Mouse (Mus musculus) embryonic facial prominence, embryonic 15.5 days (tissue): ENCODE data around the gene Trim9. TPM values are rescaled to one million over a fixed set of nuclear protein-coding genes. Genes with fewer than 3 reads are reported as not detected.
A peak's percentile ranks its signal among the peaks of the same experiment; 100 is the strongest.

Source experiments
- ATAC-seq: fragments of 200-750 bp; cut with Nextera tagmentation; 2 replicates; pipeline ENCODE4 v1.8.0; 2017; ENCODE audit warnings: low read depth, moderate TSS enrichment; ENCODE audit not compliant: insufficient number of reproducible peaks, low FRiP score, low TSS enrichment
- H3K27ac ChIP-seq: fragments of 300-500 bp; sonication (generic); replicated peaks from 2 replicates; pipeline ENCODE4 v1.5.1; 2015; ENCODE audit warnings: mild to moderate bottlenecking, inconsistent platforms
- H3K27me3 ChIP-seq: fragments of 300-500 bp; sonication (generic); 2 replicates; pipeline ENCODE4 v1.6.1; 2015; ENCODE audit warnings: inconsistent platforms
- H3K36me3 ChIP-seq: fragments of 300-500 bp; sonication (generic); 2 replicates; pipeline ENCODE4 v1.6.1; 2015; ENCODE audit warnings: mild to moderate bottlenecking, inconsistent platforms
- H3K4me1 ChIP-seq: fragments of 300-500 bp; sonication (generic); 2 replicates; pipeline ENCODE4 v1.6.1; 2015; ENCODE audit warnings: inconsistent platforms
- H3K4me2 ChIP-seq: fragments of 300-500 bp; sonication (generic); replicated peaks from 2 replicates; pipeline ENCODE4 v1.6.1; 2015; ENCODE audit warnings: mild to moderate bottlenecking, inconsistent platforms
- H3K4me3 ChIP-seq: fragments of 300-500 bp; sonication (generic); replicated peaks from 2 replicates; pipeline ENCODE4 v1.5.1; 2015; ENCODE audit warnings: mild to moderate bottlenecking, inconsistent platforms
- H3K9ac ChIP-seq: fragments of 300-500 bp; sonication (generic); 2 replicates; pipeline ENCODE4 v1.6.1; 2015; ENCODE audit warnings: inconsistent platforms
- H3K9me3 ChIP-seq: fragments of 300-500 bp; sonication (generic); replicated peaks from 2 replicates; pipeline ENCODE4 v1.6.1; 2016; ENCODE audit warnings: inconsistent platforms
- WGBS: fragments of 180-500 bp; shearing (Covaris S2); methylation state at CpG from one replicate; pipeline ENCODE4 v1.1.7; 2015; 5-methylcytosine and 5-hydroxymethylcytosine counted together
- polyA plus RNA-seq: library from polyadenylated mRNA; unstranded; fragments of >200 nt; fragmentation: Nextera tagmentation; extraction: Ambion mirVana; gene quantifications from 2 replicates; pipeline ENCODE4 v1.2.1, GENCODE M21; 2015

The Trim9 gene
- polyA plus RNA-seq, 1 experiment from 2014 or later = 1.6 TPM

DNA sequence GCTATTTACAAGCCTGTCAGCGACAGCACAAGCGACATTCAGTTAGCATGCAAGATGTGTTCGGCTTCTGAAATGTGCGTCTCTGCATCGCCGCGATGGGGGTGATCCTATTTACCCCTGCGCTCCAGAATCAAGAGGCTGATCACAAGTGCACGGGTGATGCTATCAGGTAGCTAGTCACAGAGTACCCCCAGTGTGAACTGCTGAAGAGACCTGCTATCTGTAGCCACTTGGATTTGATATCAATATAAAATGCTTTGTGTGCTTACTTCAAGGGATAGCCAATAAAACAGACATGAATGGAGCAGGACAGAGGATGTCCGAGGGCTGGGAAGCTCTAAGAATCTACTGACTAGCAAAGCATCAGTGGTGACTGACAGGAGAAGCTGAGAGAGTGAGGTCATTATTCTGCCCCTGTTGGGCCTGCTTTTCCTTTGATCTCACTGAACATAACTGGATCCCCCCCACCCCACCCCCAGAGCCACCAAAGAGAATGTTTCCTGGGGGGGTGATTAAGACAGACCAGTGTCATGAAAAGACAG lies 97.7 kb downstream of the Trim9 start:
- Histone ChIP-seq H3K36me3 (no peaks in the 10 kb centered on the region), H3K27ac (no peak overlapping the region), H3K4me1 (0 out of 2 replicates have a peak, but pooled peaks cover 7% of the 10 kb centered on the region), H3K27me3 (no peaks in the 10 kb centered on the region), H3K4me3 (no peak overlapping the region), H3K9ac (no peak overlapping the region), H3K4me2 (no peak overlapping the region), H3K9me3 (no peaks in the 10 kb centered on the region)
- whole genome bisulfite sequencing = 79% methylated on average over 10 of the region's 10 CpGs
- no peak for ATAC-seq

DNA sequence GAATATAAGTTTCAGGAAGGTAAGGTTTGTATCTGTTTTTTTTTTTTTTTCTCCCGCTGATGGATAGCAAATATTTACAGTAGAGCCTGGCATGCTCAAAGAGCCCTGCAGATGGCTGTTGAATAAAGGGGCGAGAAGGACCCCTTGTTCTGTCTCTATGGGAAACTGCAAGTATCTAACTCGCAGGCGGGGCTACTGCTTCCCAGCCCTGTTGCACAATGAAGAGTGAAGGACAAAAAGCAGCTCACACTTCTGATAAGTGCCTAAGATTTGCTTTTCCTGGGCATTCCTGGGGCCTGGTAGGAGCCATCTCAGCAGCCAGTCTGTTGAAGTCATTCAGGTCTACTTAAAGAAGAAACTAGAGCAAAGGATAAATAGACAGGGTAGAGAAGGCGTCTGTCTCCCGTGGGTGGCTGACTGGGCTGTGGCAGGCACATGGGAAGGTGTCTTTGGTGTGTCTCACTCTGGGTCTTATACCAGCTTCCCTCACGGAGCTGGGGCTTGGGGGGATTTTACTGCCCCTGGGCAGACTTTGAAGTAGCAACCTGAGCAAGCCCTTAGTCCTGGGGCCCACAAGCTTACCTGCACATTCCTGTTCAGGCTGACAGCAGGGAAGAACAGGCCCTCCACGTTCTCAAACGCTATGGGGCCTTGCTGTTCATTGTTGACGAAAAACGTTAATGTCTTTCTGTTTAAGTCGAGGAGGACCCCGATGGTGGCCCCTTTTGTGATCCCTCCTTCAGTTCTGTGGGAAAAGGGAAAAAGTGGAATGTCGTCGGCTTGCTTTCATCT lies 99.5 kb downstream of the Trim9 start:
- Histone ChIP-seq H3K27me3 (no peaks in the 10 kb centered on the region), H3K27ac (no peak overlapping the region), H3K36me3 (no peaks in the 10 kb centered on the region), H3K4me2 (no peak overlapping the region), H3K4me1 (0 out of 2 replicates have a peak, but pooled peaks cover 7% of the 10 kb centered on the region), H3K9me3 (no peaks in the 10 kb centered on the region), H3K9ac (no peak overlapping the region), H3K4me3 (no peak overlapping the region)
- ATAC-seq = no peak
- WGBS = 50% methylated on average over 15 of the region's 15 CpGs

DNA sequence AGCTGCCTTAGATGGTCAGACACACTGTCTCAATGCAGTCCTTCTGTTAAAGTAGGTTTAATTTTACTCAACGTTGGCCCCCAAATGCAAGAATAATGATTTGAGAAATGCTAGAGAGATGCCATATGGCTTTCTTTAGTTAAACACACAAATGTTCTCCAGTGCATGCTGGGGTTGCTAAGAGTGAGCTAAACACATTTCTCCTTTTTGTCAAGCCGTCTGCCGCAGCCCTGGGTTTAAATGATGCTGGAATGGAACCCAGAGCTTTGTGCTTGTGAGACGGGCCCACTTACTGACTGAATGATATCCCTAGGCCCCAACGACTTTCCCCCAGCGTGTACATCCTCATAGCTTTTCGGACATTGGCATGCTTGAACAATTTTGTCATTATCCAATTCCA lies 104.9 kb downstream of the Trim9 start:
- no peaks in the 10 kb centered on the region for H3K36me3 ChIP-seq
- no peak overlapping the region for H3K27ac ChIP-seq
- H3K9me3 ChIP-seq = no peaks in the 10 kb centered on the region
- 61% methylated on average over 7 of the region's 7 CpGs for WGBS
- H3K27me3 ChIP-seq = no peaks in the 10 kb centered on the region
- no peak overlapping the region for H3K4me2 ChIP-seq
- no peak overlapping the region for H3K9ac ChIP-seq
- no peaks in the 10 kb centered on the region for H3K4me1 ChIP-seq
- ATAC-seq = no peak
- no peak overlapping the region for H3K4me3 ChIP-seq

DNA sequence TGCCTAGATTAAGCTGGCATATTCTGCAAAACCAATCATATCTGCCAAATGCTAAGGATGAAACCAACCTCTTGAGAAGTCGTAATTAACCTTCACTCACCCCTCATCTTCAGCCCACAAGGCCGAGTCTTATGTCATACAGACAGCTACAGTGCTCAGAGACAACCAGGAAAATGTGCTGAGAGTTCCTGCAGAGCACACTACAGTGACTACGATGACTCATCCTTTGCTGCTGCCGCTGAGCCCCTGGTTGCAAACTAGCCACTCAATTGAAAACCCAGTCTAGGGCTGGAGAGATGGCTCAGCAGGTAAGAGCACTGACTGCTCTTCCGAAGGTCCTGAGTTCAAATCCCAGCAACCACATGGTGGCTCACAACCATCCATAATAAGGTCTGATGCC lies 107.7 kb downstream of the Trim9 start:
- Histone ChIP-seq H3K36me3 (no peaks in the 10 kb centered on the region), H3K27me3 (no peaks in the 10 kb centered on the region), H3K4me2 (no peak overlapping the region), H3K27ac (no peak overlapping the region), H3K9me3 (no peaks in the 10 kb centered on the region), H3K4me3 (no peak overlapping the region), H3K4me1 (peaks cover 3% of the 10 kb centered on the region; the same call in 1 of the 2 replicates), H3K9ac (no peak overlapping the region)
- 78% methylated on average over 5 of the region's 5 CpGs for WGBS
- ATAC-seq = no peak

DNA sequence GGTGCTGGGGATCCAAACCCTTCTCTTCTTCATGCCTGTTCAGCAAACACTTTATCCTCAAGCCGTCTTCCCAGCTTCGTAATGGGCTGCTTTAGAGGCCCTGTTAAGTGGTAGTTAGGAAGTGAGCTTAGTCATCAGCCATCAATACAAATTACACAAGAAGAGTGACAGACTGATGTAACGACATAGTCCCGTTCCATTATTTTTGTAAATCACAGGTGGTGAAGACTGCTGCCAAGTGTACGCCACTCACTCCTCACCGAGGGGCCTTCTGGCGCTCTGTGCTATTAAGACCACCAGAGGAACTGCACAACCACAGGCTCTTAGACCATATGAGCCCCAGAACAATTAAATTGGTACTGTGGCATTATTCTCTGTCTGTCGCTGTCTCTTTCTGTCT lies 108.8 kb downstream of the Trim9 start:
- no peak overlapping the region for H3K4me2 ChIP-seq
- H3K9me3 ChIP-seq = no peaks in the 10 kb centered on the region
- H3K4me1 ChIP-seq = peaks cover 4% of the 10 kb centered on the region; the same call in 1 of the 2 replicates
- no peaks in the 10 kb centered on the region for H3K27me3 ChIP-seq
- 51% methylated on average over 8 of the region's 8 CpGs for WGBS
- no peak overlapping the region for H3K4me3 ChIP-seq
- no peaks in the 10 kb centered on the region for H3K36me3 ChIP-seq
- H3K27ac ChIP-seq = no peak overlapping the region
- no peak for ATAC-seq
- H3K9ac ChIP-seq = no peak overlapping the region

DNA sequence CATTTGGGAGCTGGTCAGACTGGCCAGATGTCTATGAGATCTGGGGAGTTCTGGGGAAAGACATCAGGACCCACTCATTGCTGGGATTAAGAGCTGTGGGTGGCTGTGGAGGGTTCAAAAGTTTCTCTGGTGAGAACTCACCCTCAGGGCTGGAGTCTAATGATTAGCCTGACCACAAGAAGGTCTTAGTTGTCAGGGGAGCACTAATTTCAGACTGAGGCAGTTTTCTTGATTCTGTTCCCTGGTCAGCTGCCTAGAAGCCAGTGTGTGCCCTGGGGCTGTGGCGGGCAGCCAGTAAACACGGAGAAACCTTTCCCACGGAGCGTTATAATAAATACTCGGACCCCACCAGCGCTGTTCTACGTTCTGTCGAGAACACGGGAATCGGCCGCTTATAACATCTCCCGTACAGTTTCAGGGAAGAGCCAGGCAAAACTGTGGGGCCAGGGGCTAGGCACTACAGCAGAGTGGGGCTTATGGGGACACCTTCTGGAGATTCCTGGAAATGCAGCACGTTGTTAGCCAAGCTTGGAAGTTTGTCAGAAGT lies 112.4 kb downstream of the Trim9 start:
- Histone ChIP-seq H3K9me3 (no peaks in the 10 kb centered on the region), H3K27ac (no peak overlapping the region), H3K9ac (peak overlapping the region; percentile 39), H3K27me3 (no peaks in the 10 kb centered on the region), H3K4me2 (peak overlapping the region; percentile 74), H3K4me1 (peaks cover 4% of the 10 kb centered on the region; the same call in 1 of the 2 replicates), H3K36me3 (no peaks in the 10 kb centered on the region), H3K4me3 (peak overlapping the region; percentile 44)
- peak; percentile 66; the same call in 1 of the 2 replicates for ATAC-seq
- 3% methylated on average over 13 of the region's 13 CpGs for WGBS

DNA sequence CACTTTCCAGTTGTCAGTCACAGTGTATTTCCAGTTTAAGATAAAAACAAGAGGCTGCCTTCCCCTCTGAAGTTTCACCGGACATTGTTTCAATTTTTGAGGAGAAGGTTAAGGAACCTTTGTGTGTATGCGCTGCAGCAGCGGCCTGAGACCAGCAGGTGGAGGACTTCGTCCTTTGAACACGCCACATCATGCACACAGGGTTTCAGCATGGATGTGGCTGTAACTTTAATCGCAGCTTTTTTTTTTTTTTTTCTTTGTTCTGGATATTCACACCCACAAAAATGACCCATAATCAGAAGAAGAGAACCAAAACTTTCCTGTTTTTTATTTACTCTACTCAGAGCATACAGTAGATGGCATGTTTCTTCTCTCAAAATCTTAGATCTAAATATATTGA lies 113.0 kb downstream of the Trim9 start:
- Histone ChIP-seq H3K4me3 (no peak overlapping the region), H3K9ac (no peak overlapping the region), H3K27ac (no peak overlapping the region), H3K9me3 (no peaks in the 10 kb centered on the region), H3K36me3 (no peaks in the 10 kb centered on the region), H3K4me1 (peaks cover 4% of the 10 kb centered on the region; the same call in 1 of the 2 replicates), H3K4me2 (peak overlapping the region; percentile 74), H3K27me3 (no peaks in the 10 kb centered on the region)
- ATAC-seq = peak; percentile 80; the same call in 1 of the 2 replicates
- WGBS = 12% methylated on average over 6 of the region's 6 CpGs

DNA sequence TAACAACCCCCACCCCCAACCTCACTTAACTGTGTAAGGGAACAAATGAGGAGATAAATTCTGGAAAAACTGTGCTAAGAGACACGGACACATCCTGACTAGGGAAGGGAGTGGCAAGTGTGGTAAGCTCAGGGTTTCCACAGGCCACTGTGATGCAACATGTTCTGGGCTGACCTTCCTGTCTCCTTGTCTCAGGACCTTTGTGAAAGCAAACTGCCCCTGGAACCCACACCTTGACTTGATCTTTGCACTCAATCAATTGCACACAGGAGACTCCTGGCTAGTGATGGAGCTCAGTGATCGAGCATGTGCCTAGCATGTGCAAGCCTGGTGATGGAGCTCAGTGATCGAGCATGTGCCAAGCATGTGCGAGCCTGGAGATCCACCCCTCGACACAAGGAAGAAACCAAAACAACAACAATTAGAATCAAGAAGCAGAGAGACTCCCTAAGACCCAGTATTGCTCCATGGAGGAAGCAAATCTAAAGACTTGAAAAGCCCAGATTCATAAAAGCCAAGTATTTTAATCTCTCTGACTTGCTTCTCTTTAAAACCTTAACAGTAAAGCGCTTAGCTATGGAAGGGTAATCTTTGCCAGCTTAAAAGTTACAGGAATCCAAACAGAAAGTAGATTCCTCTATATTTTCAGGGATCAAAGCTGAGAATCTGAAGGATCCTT lies 113.6 kb downstream of the Trim9 start:
- no peaks in the 10 kb centered on the region for H3K9me3 ChIP-seq
- no peak overlapping the region for H3K27ac ChIP-seq
- H3K4me2 ChIP-seq = no peak overlapping the region
- H3K4me1 ChIP-seq = peaks cover 4% of the 10 kb centered on the region; the same call in 1 of the 2 replicates
- WGBS = 68% methylated on average over 6 of the region's 6 CpGs
- ATAC-seq = no peak
- H3K4me3 ChIP-seq = no peak overlapping the region
- H3K36me3 ChIP-seq = no peaks in the 10 kb centered on the region
- no peaks in the 10 kb centered on the region for H3K27me3 ChIP-seq
- H3K9ac ChIP-seq = no peak overlapping the region

DNA sequence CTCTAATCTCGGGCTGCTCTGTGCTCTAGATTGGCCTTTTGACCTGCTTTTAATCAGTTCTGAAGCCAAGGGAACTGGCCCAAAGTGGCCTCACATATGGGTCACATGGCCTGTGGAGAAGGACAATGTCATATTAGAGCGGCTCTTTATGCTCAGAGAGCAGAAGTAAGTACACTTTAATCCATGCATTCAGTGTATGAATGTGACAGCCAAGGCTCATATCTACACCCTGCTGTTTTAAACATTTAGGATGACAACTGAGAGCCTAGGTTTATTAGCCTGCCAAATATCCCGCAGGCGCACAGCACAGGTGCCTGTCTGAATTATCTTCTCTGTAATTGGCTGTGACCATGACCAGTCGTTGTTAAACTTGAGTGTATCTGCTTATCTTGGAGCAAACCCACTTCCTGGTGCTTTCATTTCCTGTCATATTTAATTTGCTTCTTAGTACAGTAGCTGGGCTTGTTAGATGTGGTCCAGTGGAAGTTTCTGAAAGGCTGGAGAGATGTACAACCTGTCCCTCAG lies 115.3 kb downstream of the Trim9 start:
- Histone ChIP-seq H3K4me3 (no peak overlapping the region), H3K4me1 (peaks cover 5% of the 10 kb centered on the region), H3K36me3 (no peaks in the 10 kb centered on the region), H3K4me2 (no peak overlapping the region), H3K9me3 (no peaks in the 10 kb centered on the region), H3K27ac (no peak overlapping the region), H3K27me3 (no peaks in the 10 kb centered on the region), H3K9ac (no peak overlapping the region)
- 45% methylated on average over 5 of the region's 5 CpGs for WGBS
- ATAC-seq = no peak

DNA sequence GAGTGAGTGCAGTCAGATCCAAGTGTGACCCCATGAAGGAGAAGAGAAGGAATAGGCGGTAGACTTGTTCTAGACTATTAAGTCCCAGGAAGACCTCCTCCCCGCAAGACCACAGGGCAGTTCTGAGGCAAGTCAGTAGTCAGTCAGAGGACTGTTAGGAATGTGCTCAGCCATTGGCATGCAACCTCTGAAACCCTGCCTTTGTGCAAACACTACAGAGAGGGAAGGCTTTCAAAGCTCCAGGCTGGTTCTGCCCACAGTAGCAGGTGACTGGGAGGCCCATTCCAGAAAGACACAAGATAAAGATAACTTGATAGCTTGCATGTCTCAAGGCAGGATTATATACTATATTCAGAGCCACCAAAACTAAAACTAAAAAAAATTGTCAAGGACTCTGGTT lies 116.1 kb downstream of the Trim9 start, which contains the start of gene Pygl:
TSS of gene Pygl (minus strand) at position 195 of the 400 bp plus-strand sequence.
- WGBS = 81% methylated on average over 2 of the region's 2 CpGs
- H3K36me3 ChIP-seq = no peaks in the 10 kb centered on the region
- no peak within 1 kb of the TSS for H3K4me2 ChIP-seq
- no peak within 1 kb of the TSS for H3K9ac ChIP-seq
- ATAC-seq = no peak
- no peak within 1 kb of the TSS for H3K27ac ChIP-seq
- H3K9me3 ChIP-seq = no peaks in the 10 kb centered on the region
- no peaks in the 10 kb centered on the region for H3K27me3 ChIP-seq
- H3K4me1 ChIP-seq = peaks cover 12% of the 10 kb centered on the region
- no peak within 1 kb of the TSS for H3K4me3 ChIP-seq

DNA sequence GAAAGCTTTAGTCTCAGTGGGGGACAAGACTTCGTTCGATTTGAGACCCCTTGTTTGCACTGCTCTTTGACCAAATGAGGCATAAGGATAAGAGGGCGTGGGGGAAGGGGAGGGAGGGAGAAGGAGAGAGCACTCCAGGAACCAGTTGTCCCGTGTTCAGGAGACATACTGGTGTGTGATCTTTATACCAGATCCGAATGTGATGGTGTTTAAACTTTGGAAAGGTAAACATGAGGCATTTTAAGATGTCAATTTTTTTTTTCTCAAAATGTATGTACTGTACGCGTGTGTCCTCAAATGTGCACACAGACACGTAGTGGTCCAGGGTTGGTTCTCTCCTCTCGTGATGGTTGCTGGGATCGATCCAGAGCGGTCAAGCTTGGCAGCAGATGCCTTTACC lies 119.3 kb downstream of the Trim9 start:
- Histone ChIP-seq H3K4me3 (peak overlapping the region; percentile 54), H3K4me2 (peak overlapping the region; percentile 84), H3K27me3 (no peaks in the 10 kb centered on the region), H3K9ac (no peak overlapping the region), H3K27ac (0 out of 2 replicates have a peak overlapping the region, but pooled peaks have one; percentile 44), H3K9me3 (no peaks in the 10 kb centered on the region), H3K4me1 (peaks cover 20% of the 10 kb centered on the region), H3K36me3 (no peaks in the 10 kb centered on the region)
- ATAC-seq = no peak
- 74% methylated on average over 11 of the region's 11 CpGs for WGBS
